Mouse (Mus musculus): ENCODE results near the gene Rbfox2.

GRCm38 (mm10) chr15:77225858-77226257 lies 80.9 kb downstream of the Rbfox2 start:
- TF ChIP-seq CTCF (conservative IDR thresholded peaks at IDR 0.05 in 1 of 2, IDR thresholded peaks at IDR 0.05 in 1 of 2; ENCODE audit: low read depth in 2 of 2, low read length in 2 of 2) = no peak
- no peak for TF ChIP-seq POLR2AphosphoS2 (IDR thresholded peaks at IDR 0.05; ENCODE audit: low read depth, low read length)
- no peak for TF ChIP-seq POLR2A (IDR thresholded peaks at IDR 0.05; ENCODE audit: low read depth, low read length)
- TF ChIP-seq MAFK (IDR thresholded peaks at IDR 0.05; ENCODE audit: insufficient replicate concordance, low read length) = no peak
- TF ChIP-seq ZKSCAN1 (IDR thresholded peaks at IDR 0.05; ENCODE audit: borderline replicate concordance, low read depth, low read length) = no peak
- no peak for TF ChIP-seq CHD2 (IDR thresholded peaks at IDR 0.05; ENCODE audit: low read length)
- no peak for TF ChIP-seq NRF1 (IDR thresholded peaks at IDR 0.05; ENCODE audit: low read depth, low read length)
- TF ChIP-seq JUND (conservative IDR thresholded peaks at IDR 0.05; ENCODE audit: low read depth, low read length) = no peak
- no peak for TF ChIP-seq JUN (IDR thresholded peaks at IDR 0.05; ENCODE audit: insufficient read depth, low read depth, low read length)
- TF ChIP-seq USF1 (IDR thresholded peaks at IDR 0.05; ENCODE audit: low read depth, low read length) = no peak
